Mouse (Mus musculus) gastrocnemius, postnatal 14 days (tissue): ENCODE results near the gene Thap2. TPM values are rescaled to one million over a fixed set of nuclear protein-coding genes. Genes with fewer than 3 reads are reported as not detected.

ENCODE experiments used
- total RNA-seq, 2 experiments: library from RNA; stranded (reverse); gene quantifications; 2 replicates each; pipeline ENCODE4 v1.2.3; 2021

Thap2 gene
- total RNA-seq, 2 experiments from 2014 or later = 4.3 to 4.6 TPM

Other genes starting within 250 kb of the Thap2 start
- not detected for gene Tph2, start 199.4 kb downstream of the Thap2 start, total RNA-seq
- gene Tbc1d15, start 133.0 kb downstream of the Thap2 start, total RNA-seq = 10 to 100 TPM; 35.6 to 39.4 TPM
- 10 to 100 TPM; 29.3 to 31.6 TPM for gene Rab21, start 68.8 kb downstream of the Thap2 start, total RNA-seq
- gene Tmem19, start 21.9 kb downstream of the Thap2 start, total RNA-seq = 10 to 100 TPM; 11.6 to 14.2 TPM
- gene Zfc3h1, start 516 bp upstream of the Thap2 start, total RNA-seq = 10 to 100 TPM in 1 of 2 experiments, 1 to 10 TPM in 1; 9.8 to 11.4 TPM
- gene A930009A15Rik, start 185.5 kb upstream of the Thap2 start, total RNA-seq = not detected
- gene Lgr5, start 203.3 kb upstream of the Thap2 start, total RNA-seq = under 1 TPM; 0.14 to 0.31 TPM